Mouse (Mus musculus) testis, postnatal 10 days (tissue): Measurements from ENCODE around the gene Dhodh.
A peak's percentile ranks its signal among the peaks of the same experiment; 100 is the strongest.

Experiments used
- DNase-seq: peaks from one replicate; pipeline ENCODE4 v3.0.0; 2021; ENCODE audit warnings: low spot score

Dhodh gene

GRCm38 (mm10) chr8:109608271-109609152, at the start of gene Dhodh:
Gene Dhodh, minus strand, starts transcription at chr8:109608673.
- peak; percentile 96 for DNase-seq

GRCm38 (mm10) chr8:109656860-109657259, 48.4 kb upstream of the Dhodh start:
- DNase-seq = no peak

DNA sequence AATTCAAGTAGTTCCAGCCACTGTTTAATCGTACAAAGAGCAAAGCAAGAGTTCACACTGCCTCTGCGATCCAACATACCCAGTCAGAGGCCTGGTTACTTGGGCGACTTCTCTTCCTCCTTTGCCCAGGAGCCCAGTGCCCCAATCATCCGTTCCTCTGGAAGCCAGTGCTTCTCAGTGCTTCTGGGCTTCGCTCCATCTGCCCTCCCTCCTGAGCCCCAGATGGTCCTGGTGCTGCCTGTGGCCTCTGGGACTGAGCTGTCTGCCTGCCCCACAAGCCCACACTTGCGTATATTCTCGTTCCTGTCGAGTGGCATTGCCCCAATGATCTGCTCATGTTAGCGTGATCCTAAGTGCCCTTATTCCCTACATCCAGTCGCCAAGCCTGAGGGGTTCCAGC, 42.3 kb upstream of the Dhodh start:
- DNase-seq = no peak

- no peak for DNase-seq
These were observed 40.0 kb upstream of the Dhodh start for GRCm38 (mm10) chr8:109648469-109648868.

- no peak for DNase-seq
These were observed 38.9 kb upstream of the Dhodh start for GRCm38 (mm10) chr8:109647331-109647730.

GRCm38 (mm10) chr8:109641236-109641635, 32.8 kb upstream of the Dhodh start:
- no peak for DNase-seq

DNA sequence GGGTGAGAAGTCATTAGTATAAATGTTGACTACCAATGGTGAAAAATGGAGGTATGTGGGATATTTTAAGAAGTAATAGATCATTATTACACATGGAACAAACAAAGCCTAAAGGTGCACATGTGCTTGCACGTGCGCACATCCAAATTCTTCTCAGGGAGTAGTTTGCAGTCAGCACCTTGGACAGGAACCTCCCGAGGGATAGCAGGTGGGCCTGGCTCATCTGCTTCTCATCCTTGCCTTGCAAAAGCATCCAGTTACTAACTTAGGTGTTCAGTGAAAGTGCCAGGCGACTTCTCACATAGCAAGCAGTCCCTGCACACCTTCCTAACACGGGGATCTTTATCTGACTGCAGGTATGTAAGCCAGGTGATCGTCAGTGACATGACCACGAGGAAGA, 31.9 kb upstream of the Dhodh start:
- no peak for DNase-seq

DNA sequence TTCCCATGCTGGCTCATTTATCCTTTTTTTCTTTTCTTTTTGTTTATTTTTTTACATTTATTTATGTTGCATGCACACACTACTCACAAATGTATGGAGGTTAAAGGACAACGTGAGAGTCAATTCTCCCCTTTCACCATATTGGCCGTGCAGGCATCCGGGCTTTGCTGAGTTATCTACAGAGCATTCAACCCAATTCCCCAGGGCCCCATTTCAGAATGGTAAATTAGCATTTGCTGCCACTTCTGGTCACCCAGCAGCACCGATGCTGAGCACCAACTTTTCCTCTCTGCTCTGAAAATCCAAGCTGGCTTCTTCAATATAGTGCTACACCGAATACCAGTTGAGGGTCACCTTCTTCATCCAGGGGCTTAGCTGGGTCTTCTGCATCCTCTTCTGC, 30.4 kb upstream of the Dhodh start:
- DNase-seq = no peak

GRCm38 (mm10) chr8:109635146-109635545, 26.7 kb upstream of the Dhodh start:
- no peak for DNase-seq

GRCm38 (mm10) chr8:109632498-109632897, 24.0 kb upstream of the Dhodh start:
- DNase-seq = no peak

DNA sequence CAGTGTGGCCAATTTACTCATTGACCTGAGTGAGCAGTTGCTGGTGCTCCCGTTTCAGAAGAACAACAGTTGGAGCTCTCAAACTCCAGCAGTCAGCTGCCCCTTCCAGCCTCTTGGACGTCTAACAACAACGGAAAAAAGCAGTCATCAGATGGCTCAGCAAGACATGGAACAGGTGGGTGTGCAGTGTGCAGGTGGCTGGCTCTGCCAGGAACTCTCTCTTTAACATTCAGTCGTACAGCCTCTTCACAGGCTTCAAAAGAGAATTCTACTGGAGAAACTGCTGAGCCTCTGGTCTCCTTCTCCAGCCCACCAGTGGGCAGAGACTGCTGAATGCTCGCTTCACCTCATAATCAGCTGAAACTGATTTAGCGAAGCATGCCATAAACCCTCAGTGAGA, 20.2 kb upstream of the Dhodh start:
- no peak for DNase-seq

GRCm38 (mm10) chr8:109615569-109615968, 7.1 kb upstream of the Dhodh start:
- DNase-seq = no peak

DNA sequence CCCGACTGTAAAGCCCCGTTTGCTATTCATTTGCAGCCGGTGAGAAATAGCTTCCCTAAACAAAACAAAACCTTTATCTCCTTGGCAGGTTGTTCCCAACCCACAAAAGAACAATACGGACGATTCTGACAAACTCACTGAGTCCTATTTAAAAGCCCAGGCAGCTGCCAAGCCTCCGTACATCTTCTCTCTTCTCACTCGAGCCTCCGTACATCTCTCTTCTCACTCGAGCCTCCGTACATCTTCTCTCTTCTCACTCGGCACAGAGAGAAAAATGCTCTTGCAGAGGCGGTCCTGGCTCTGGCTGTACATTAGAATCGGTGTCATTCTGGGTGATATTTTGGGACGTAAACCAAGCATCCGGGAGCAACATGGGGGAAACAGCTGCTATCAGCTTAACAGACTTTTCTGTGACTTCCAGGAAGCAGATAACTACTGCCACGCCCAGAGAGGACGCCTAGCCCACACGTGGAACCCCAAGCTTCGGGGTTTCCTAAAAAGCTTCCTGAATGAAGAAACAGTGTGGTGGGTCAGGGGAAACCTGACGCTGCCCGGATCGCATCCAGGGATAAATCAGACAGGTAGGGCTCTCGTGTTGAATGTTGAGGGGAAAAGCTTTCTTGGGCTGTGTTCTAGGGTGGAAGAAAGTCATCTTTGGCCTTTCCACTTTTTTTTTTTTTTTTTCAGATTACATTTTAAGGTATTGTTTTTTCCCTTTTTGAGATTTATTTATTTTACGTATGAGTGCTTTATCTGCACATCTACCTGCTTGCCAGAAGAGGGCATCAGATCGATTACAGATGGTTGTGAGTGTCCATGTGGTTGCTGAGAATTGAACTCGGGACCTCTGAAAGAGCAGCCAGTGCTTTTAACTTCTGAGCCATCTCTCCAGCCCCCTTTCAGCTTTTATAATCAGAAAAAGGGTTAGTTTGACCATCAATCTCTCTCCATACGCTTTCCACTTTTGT, 6.1 kb upstream of the Dhodh start, which contains the start of gene Pkd1l3:
TSS of gene Pkd1l3 (plus strand) at position 275 of the 968 bp plus-strand sequence.
- no peak for DNase-seq

DNA sequence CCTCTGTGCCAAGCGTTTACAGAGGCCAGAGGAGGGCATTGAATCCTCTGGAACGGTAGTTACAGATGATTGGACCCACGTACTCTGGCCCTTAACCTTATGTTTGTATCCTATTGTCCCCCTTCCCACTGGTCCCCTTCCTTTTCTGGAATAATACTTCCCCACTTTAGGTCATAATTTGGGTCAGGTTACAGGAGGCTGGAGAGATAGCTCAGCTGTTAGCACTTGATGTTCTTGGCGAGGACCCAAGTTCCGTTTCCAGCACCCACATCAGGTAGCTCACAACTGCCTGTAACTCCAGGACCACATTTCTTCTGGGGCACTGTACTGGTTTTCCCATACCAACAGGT, 655 bp upstream of the Dhodh start:
- DNase-seq = peak; percentile 55

- DNase-seq = no peak
These were observed 823 bp downstream of the Dhodh start for GRCm38 (mm10) chr8:109607650-109608049.

DNA sequence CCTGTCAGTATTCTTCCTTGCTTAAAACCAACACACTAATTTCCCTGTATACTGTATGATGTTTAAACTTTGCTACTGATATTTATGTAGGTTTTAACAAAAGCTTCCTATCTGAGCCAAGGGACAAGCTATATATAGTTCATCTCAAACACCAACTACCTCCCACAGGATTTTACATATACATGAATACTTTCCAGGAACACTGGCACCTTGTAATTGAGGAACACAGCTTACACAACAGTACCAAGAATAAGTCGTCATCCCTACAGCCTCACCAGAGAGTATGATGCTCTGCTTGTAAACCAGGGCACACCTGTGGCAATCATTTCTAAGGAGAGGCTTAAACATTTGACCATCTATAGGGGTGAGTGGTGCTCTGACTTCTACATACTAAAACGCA, 1.7 kb downstream of the Dhodh start:
- DNase-seq = no peak

GRCm38 (mm10) chr8:109595854-109596253, 12.6 kb downstream of the Dhodh start:
- peak; percentile 80 for DNase-seq

DNA sequence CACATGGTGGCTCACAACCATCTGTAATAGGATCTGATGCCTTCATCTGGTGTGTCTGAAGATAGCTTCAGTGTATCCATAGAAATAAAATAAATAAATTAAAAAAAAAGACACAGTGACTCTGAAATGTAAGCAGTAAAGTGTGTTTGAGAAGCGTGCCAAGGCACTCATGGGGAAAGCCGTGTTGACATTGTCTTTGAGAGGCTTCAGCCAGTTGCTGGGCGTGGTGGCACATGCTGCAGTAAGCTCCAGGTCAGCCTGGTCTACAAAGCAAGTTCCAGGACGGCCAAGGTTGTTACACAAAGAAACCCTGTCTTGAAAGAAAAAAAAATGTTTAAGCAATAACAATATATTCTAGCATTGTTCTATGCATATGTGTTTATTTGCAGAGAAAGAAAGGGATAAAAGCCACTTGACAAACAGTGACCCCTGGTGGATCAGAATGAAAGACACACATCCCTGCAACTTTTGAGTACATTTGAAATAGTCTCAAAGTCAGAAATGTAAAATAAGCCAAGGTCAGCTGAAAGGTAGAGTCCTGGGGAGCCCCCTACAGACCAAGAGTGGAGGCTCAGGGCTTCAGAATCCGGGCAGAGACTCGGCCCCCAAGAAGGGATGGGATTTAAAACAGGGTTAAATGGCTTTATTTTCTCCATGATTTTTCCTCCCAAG, 15.2 kb downstream of the Dhodh start:
- no peak for DNase-seq

GRCm38 (mm10) chr8:109592164-109592563, 16.3 kb downstream of the Dhodh start:
- no peak for DNase-seq

GRCm38 (mm10) chr8:109591367-109591766, 17.1 kb downstream of the Dhodh start:
- no peak for DNase-seq

- DNase-seq = no peak
These were observed 17.6 kb downstream of the Dhodh start for GRCm38 (mm10) chr8:109590901-109591300.

GRCm38 (mm10) chr8:109586972-109587504, 21.4 kb downstream of the Dhodh start:
- DNase-seq = no peak
